Mouse (Mus musculus) heart, embryonic 10.5 days (tissue): ENCODE measurements at regions not wholly inside any gene's neighbourhood (a gene's known extent, or its start where the extent isn't known, plus 50 kb on each side); places are given as distances from the start of the nearest gene placed in this dataset.

Experiments
- DNase-seq: peaks from one replicate; pipeline ENCODE4 v3.0.0-alpha.2; 2017; ENCODE audit warnings: low spot score
- H3K27ac ChIP-seq: fragments of 300-500 bp; sonication (generic); 2 replicates; pipeline ENCODE4 v1.5.1; 2016; ENCODE audit warnings: mild to moderate bottlenecking
- H3K27me3 ChIP-seq: fragments of 300-500 bp; sonication (generic); 2 replicates; pipeline ENCODE4 v1.6.1; 2016; ENCODE audit warnings: mild to moderate bottlenecking; ENCODE audit not compliant: poor library complexity, insufficient read depth, severe bottlenecking
- H3K36me3 ChIP-seq: fragments of 300-500 bp; sonication (generic); 2 replicates; pipeline ENCODE4 v1.6.1; 2016; ENCODE audit warnings: mild to moderate bottlenecking, moderate library complexity
- H3K4me1 ChIP-seq: fragments of 300-500 bp; sonication (generic); 2 replicates; pipeline ENCODE4 v1.6.1; 2016; ENCODE audit warnings: mild to moderate bottlenecking
- H3K4me3 ChIP-seq: fragments of 300-500 bp; sonication (generic); 2 replicates; pipeline ENCODE4 v1.5.1; 2016; ENCODE audit warnings: mild to moderate bottlenecking, moderate library complexity
- H3K9me3 ChIP-seq: fragments of 300-500 bp; sonication (generic); 2 replicates; pipeline ENCODE4 v1.6.1; 2016; ENCODE audit warnings: mild to moderate bottlenecking, moderate library complexity
- WGBS: fragments of 180-500 bp; shearing (Covaris S2); methylation state at CpG from one replicate; pipeline ENCODE4 v1.1.7; 2016; 5-methylcytosine and 5-hydroxymethylcytosine counted together

DNA sequence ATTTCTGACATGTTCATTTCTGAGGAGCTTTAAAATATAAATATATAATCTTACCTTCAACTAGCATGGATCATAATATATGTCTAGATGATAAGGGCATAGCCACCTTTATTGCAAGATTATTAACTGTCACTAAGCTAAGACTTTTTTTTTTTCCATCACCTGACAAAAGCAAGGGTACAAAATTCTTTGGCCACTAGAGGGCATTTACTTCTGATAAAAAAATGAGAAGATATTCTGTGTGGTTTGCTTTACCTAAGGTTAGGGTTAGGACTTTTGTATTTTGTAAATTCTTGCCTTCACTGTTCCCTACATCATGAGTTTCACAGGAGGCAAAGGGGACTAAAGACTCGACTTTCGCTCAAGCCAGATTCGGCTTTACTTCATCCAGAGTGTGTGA is 355.1 kb downstream of the Cps1 start:
- H3K27me3 ChIP-seq, result no peaks in the 10 kb centered on the region
- H3K9me3 ChIP-seq, result no peaks in the 10 kb centered on the region
- H3K36me3 ChIP-seq, result no peaks in the 10 kb centered on the region
- H3K4me1 ChIP-seq, result no peaks in the 10 kb centered on the region
- H3K27ac ChIP-seq, result no peak overlapping the region
- no peak for DNase-seq
- H3K4me3 ChIP-seq, result no peak overlapping the region
- 81% methylated on average over 3 of the region's 3 CpGs for WGBS

DNA sequence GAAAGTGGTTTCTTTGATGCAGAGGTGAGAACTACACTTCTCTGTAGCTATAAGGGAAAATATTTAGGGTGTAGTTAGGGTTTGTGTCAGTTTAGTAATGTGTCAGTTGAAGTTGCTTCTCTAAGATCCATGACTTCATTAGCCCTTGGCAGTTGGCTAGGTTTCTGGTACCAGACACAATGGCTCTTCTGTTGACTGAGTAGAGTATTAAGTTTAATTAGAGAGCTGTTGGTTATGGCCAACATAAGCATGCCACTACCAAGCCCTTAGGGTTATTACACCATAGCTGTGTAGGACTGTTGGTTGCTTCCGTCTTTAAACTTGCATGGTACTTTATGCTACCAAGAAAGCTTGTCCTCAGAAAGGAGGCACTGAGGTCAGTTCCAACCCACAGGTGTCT is 359.1 kb downstream of the Cps1 start:
- Histone ChIP-seq H3K27me3 (no peaks in the 10 kb centered on the region), H3K36me3 (no peaks in the 10 kb centered on the region), H3K9me3 (no peaks in the 10 kb centered on the region), H3K4me3 (no peak overlapping the region), H3K4me1 (no peaks in the 10 kb centered on the region), H3K27ac (no peak overlapping the region)
- no peak for DNase-seq
- 93% methylated on average over 1 of the region's 1 CpGs for WGBS

DNA sequence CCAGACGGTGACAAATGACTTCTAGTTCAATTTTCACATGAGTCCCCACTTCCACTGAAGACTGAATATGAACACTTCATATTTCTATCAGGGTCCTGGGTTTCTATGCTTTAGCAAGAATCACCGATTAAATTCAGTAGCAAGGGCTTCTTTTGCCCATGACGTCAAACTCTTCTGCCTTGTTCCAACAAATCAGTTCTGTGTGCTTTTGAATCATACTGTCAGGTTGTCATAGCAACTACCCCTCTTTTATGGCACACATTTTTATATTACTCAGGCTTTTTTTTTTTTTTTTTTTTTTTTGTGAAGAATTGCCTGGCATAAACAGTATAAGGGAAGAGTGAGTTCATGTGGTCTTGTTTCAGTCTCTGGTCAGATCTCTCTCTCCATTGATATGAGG is 381.3 kb downstream of the Cps1 start:
- 86% methylated on average over 3 of the region's 3 CpGs for WGBS

DNA sequence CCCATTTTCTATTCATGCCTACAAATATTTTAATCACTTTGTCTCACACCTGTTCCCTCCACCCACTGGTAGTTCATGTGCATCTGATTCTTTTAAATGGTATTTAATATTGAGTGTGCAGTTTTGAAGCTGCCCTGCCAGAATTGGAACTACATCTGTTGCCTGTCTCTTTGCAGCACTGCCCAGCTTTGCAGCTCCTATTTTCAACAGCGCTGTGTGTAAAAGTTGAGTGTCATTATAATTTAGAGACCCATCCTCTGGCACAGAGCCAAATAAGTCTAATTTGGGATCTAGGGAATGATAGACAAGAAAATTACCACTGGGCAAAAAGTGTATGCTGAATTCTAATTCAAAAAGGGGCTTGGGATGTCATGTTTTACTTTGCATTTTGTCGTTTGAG is 382.9 kb downstream of the Cps1 start:
- Histone ChIP-seq H3K36me3 (no peaks in the 10 kb centered on the region), H3K27me3 (no peaks in the 10 kb centered on the region), H3K9me3 (no peaks in the 10 kb centered on the region), H3K27ac (no peak overlapping the region), H3K4me3 (no peak overlapping the region), H3K4me1 (no peaks in the 10 kb centered on the region)
- WGBS, result 85% methylated on average over 2 of the region's 2 CpGs
- DNase-seq, result no peak

More for the DNA sequence above, 381.3 kb downstream of the Cps1 start:
- Histone ChIP-seq H3K36me3 (no peaks in the 10 kb centered on the region), H3K9me3 (no peaks in the 10 kb centered on the region), H3K27ac (no peak overlapping the region), H3K4me3 (no peak overlapping the region), H3K4me1 (no peaks in the 10 kb centered on the region), H3K27me3 (no peaks in the 10 kb centered on the region)
- no peak for DNase-seq

DNA sequence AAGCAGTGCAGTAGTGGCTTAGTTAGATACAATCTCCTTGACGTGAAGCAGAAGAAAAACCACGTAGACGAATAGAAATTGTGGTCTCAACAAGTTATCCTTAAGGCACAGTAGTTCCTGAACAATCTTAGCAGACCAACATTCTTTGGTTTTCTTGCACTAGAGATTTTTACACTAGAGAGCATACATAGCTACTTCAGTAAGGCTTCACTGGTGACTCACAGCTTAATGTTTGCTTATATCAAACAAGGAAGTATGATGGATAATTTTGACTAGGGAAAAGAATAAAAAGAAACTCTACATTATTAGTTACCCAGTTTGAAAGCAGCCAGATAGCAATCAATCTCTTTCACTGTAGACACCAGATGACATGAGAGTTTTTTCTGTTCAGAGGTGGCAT is 395.5 kb downstream of the Cps1 start:
- H3K27me3 ChIP-seq, result no peaks in the 10 kb centered on the region
- no peak overlapping the region for H3K27ac ChIP-seq
- no peaks in the 10 kb centered on the region for H3K4me1 ChIP-seq
- WGBS, result 89% methylated on average over 3 of the region's 3 CpGs
- H3K9me3 ChIP-seq, result no peaks in the 10 kb centered on the region
- no peak for DNase-seq
- no peaks in the 10 kb centered on the region for H3K36me3 ChIP-seq
- H3K4me3 ChIP-seq, result no peak overlapping the region

DNA sequence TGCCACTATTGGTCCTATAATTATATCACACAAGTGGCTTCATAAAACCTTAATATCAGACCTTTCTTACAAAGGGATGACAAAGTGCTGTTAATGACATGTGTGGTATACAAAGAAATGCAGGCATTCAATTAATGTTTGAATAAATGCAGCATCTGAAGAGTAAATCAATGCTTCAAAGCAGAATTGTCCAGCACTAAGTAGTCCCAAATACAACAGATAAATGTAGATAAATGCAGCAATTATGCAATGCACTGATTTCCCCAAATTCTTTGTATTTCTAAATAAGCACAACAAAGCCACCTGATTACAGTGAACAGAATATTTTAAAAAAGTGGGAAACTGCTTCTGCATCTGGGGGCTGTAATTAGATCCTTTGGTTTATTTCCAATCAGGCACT is 435.9 kb downstream of the Cps1 start:
- Histone ChIP-seq H3K36me3 (no peaks in the 10 kb centered on the region), H3K9me3 (no peaks in the 10 kb centered on the region), H3K27ac (no peak overlapping the region), H3K4me3 (no peak overlapping the region), H3K27me3 (no peaks in the 10 kb centered on the region), H3K4me1 (no peaks in the 10 kb centered on the region)
- no peak for DNase-seq

- WGBS, result 71% methylated on average over 1 of the region's 1 CpGs
- Histone ChIP-seq H3K36me3 (no peaks in the 10 kb centered on the region), H3K4me1 (no peaks in the 10 kb centered on the region), H3K4me3 (no peak overlapping the region), H3K27ac (no peak overlapping the region), H3K9me3 (no peaks in the 10 kb centered on the region), H3K27me3 (no peaks in the 10 kb centered on the region)
- DNase-seq, result no peak
Observed at GRCm38 (mm10) chr1:67559179-67559578, 436.4 kb downstream of the Cps1 start.

GRCm38 (mm10) chr1:67571616-67572015 is 448.8 kb downstream of the Cps1 start:
- no peaks in the 10 kb centered on the region for H3K9me3 ChIP-seq
- no peak overlapping the region for H3K4me3 ChIP-seq
- H3K4me1 ChIP-seq, result no peaks in the 10 kb centered on the region
- no peak for DNase-seq
- H3K36me3 ChIP-seq, result no peaks in the 10 kb centered on the region
- H3K27ac ChIP-seq, result no peak overlapping the region
- WGBS, result 78% methylated on average over 1 of the region's 1 CpGs
- no peaks in the 10 kb centered on the region for H3K27me3 ChIP-seq

- H3K4me3 ChIP-seq, result no peak overlapping the region
- H3K9me3 ChIP-seq, result no peaks in the 10 kb centered on the region
- H3K36me3 ChIP-seq, result no peaks in the 10 kb centered on the region
- H3K27me3 ChIP-seq, result no peaks in the 10 kb centered on the region
- DNase-seq, result no peak
- H3K27ac ChIP-seq, result no peak overlapping the region
- no peaks in the 10 kb centered on the region for H3K4me1 ChIP-seq
- 83% methylated on average over 2 of the region's 2 CpGs for WGBS
Observed at GRCm38 (mm10) chr1:67579732-67580131, 456.9 kb downstream of the Cps1 start.
